Mouse (Mus musculus): ENCODE results near the gene Clec9a.

DNA sequence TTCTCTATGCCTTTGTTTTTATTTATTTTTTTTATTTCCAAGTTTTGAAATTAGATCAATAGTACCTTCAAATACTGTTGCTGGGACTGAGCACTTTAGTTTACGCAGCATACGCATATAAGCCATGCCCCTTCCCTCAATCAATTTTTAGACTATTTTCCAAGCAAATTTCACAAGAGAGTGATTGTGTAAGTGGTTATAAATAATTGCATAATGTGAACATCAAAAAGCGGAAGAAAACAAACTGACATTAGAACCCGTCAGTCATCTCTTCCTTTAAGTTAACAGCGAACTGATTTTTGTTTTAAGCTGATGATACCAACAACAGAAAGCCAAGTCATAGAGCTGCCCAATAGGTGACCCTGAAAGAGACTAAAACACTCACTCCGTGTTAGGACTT, 62.7 kb downstream of the Clec9a start:
- no peak for TF ChIP-seq POLR2A (IDR thresholded peaks at IDR 0.05; ENCODE audit: control insufficient read depth in 1 of 2, insufficient read depth in 1 of 2, low read depth in 1 of 2, low read length in 2 of 2, poor library complexity in 1 of 2)
- no peak for TF ChIP-seq ZKSCAN1 (IDR thresholded peaks at IDR 0.05; ENCODE audit: low read depth, low read length)
- no peak for TF ChIP-seq MXI1 (IDR thresholded peaks at IDR 0.05; ENCODE audit: low read depth, low read length)
- TF ChIP-seq CTCF (IDR thresholded peaks at IDR 0.05 in 2 of 3, conservative IDR thresholded peaks at IDR 0.05 in 1 of 3; ENCODE audit: control insufficient read depth in 1 of 3, insufficient read depth in 1 of 3, low read depth in 2 of 3, low read length in 3 of 3, poor library complexity in 1 of 3, severe bottlenecking in 1 of 3), result no peak
